Comparison of ENCODE assay signal across 16 mouse cellular contexts in the genomic region with DNA sequence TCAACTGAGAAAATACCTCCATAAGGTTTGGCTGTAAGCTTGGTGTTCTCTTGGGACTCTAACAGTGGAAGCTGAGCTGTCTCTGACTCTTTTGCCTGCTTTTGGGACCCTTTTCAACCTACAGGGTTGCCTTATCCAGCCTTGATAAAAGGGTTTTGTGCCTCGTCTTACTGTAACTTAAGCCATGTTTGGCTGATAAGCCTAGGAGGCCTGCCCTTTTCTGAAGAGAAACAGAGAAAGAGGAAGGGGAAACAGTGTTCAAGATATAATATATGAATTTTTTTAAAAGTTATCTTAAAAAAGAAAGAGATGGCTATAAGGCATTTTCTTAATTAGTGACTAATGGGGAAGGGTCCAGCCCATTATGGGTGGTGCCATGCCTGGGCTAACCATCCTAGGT.
"Had no signal": no experiment of that assay in that cellular context is flagged by ENCODE, and none has a peak within 500 bp of the region (broad histone marks: within the 10 kb centered on the region; RNA-seq: fewer than 3 reads in every experiment).

No protein-coding gene starts in this region.

- H3K27me3 ChIP-seq: neural tube, embryonic 13.5 days; neural tube, embryonic 15.5 days; stomach, embryonic 15.5 days had no signal

- DNase-seq: retina, postnatal 1 day; right cerebral cortex, adult 18-20 months; right cerebral cortex, postnatal 14 days; right cerebral cortex, postnatal 25 days; right cerebral cortex, postnatal 4 days; spleen, adult 18-20 months; thymus, adult 18-20 months; thymus, adult 2 months; thymus, postnatal 14 days; thymus, postnatal 25 days; thymus, postnatal 36 days; thymus, postnatal 4 days had no signal

- H3K9ac ChIP-seq: neural tube, embryonic 13.5 days; neural tube, embryonic 15.5 days; stomach, embryonic 15.5 days had no signal

- H3K9me3 ChIP-seq: neural tube, embryonic 13.5 days; neural tube, embryonic 15.5 days; stomach, embryonic 15.5 days had no signal

- H3K4me3 ChIP-seq: neural tube, embryonic 13.5 days; neural tube, embryonic 15.5 days; stomach, embryonic 15.5 days had no signal

- H3K4me1 ChIP-seq: neural tube, embryonic 13.5 days; neural tube, embryonic 15.5 days; stomach, embryonic 15.5 days had no signal

- H3K27ac ChIP-seq: neural tube, embryonic 13.5 days; neural tube, embryonic 15.5 days; stomach, embryonic 15.5 days; stomach, postnatal 0 days had no signal
